Mouse (Mus musculus) olfactory bulb, adult 2 months (tissue): ENCODE measurements around the gene Ninj2. TPM values are rescaled to one million over a fixed set of nuclear protein-coding genes. Genes with fewer than 3 reads are reported as not detected.
A peak's percentile ranks its signal among the peaks of the same experiment; 100 is the strongest.

ENCODE experiments used
- H3K27ac ChIP-seq: fragments of 200-500 bp; 2 replicates; pipeline ENCODE4 v1.5.1; 2012; ENCODE audit warnings: low read depth, low read length; ENCODE audit not compliant: insufficient read depth
- H3K4me1 ChIP-seq: fragments of 200-500 bp; 2 replicates; pipeline ENCODE4 v1.6.1; 2012; ENCODE audit warnings: low read length; ENCODE audit not compliant: control insufficient read depth, insufficient read depth
- H3K4me3 ChIP-seq: fragments of 200-500 bp; 2 replicates; pipeline ENCODE4 v1.5.1; 2012; ENCODE audit warnings: mild to moderate bottlenecking, low read depth, low read length, moderate library complexity; ENCODE audit not compliant: insufficient read depth
- CTCF ChIP-seq: fragments of 200-500 bp; IDR thresholded peaks from 2 replicates; pipeline ENCODE4 v1.5.1; 2012; ENCODE audit warnings: low read depth, mild to moderate bottlenecking, low read length, moderate library complexity; ENCODE audit not compliant: insufficient read depth
- POLR2A ChIP-seq: fragments of 200-500 bp; IDR thresholded peaks from 2 replicates; pipeline ENCODE4 v1.6.1; 2012; ENCODE audit warnings: mild to moderate bottlenecking, low read depth, low read length, moderate library complexity; ENCODE audit not compliant: insufficient read depth
- WGBS: fragments of 180-500 bp; shearing (Covaris S2); methylation state at CpG from one replicate; pipeline ENCODE4 v1.1.7; 2018; 5-methylcytosine and 5-hydroxymethylcytosine counted together
- polyA plus RNA-seq: library from polyadenylated mRNA; stranded (reverse); fragments of >200 nt; gene quantifications from 2 replicates; pipeline ENCODE4 v1.2.4, GENCODE M21; 2012; ENCODE audit warnings: low replicate concordance; ENCODE audit not compliant: missing spikeins, insufficient read depth, insufficient read length

Ninj2 gene
- polyA plus RNA-seq, 1 experiment, result not detected

GRCm38 (mm10) chr6:120191396-120192170, 98.4 kb downstream of the Ninj2 start:
- TF ChIP-seq POLR2A (no peak), CTCF (no peak)
- no peak overlapping the region for H3K4me3 ChIP-seq
- H3K27ac ChIP-seq, result no peak overlapping the region
- peaks cover 27% of the 10 kb centered on the region for H3K4me1 ChIP-seq
- WGBS, result 82% methylated on average over 7 of the region's 7 CpGs

DNA sequence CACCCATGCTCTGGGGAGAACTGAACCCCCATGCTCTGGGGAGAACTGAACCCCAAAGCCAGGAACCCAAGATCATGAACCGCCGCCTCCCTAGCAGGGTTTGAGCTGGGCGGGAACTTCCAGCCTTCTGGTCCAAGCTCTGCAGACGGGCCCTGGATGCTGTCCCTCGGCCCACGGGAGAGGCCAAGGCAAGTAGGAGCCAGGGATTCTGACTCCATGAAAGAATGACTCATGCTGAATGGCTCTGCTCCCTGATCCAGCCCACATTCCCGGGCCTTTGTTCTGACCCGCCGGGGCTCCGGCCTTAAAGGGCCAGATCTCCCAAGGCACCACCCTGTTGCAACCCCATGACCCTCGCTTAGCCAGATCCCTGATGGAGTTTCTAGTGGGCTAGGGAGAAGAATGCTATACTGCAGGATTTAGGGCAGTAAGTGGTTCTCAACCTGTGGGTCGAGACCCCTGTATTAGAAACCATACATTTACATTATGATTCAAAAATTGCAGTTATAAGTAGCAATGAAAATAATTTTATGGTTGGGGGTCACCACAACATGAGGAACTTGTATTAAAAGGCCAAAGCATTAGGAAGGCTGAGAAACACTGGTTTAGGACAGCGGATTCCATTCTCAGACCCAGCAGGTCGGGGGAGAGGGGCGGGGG, 99.2 kb downstream of the Ninj2 start:
- Histone ChIP-seq H3K4me1 (peaks cover 27% of the 10 kb centered on the region), H3K4me3 (no peak overlapping the region), H3K27ac (no peak overlapping the region)
- 43% methylated on average over 15 of the region's 15 CpGs for WGBS
- TF ChIP-seq POLR2A, result no peak
- no peak for TF ChIP-seq CTCF

- WGBS, result 18% methylated on average over 5 of the region's 5 CpGs
- no peak overlapping the region for H3K4me3 ChIP-seq
- TF ChIP-seq CTCF (peak; percentile 76), POLR2A (no peak)
- H3K27ac ChIP-seq, result no peak overlapping the region
- peaks cover 20% of the 10 kb centered on the region for H3K4me1 ChIP-seq
Measured at GRCm38 (mm10) chr6:120193174-120193573, 100.0 kb downstream of the Ninj2 start.

- Histone ChIP-seq H3K4me1 (peaks cover 14% of the 10 kb centered on the region), H3K27ac (no peak overlapping the region), H3K4me3 (no peak overlapping the region)
- WGBS, result 86% methylated on average over 1 of the region's 1 CpGs
- TF ChIP-seq CTCF (no peak), POLR2A (no peak)
Measured at GRCm38 (mm10) chr6:120193793-120194192, 100.6 kb downstream of the Ninj2 start.

DNA sequence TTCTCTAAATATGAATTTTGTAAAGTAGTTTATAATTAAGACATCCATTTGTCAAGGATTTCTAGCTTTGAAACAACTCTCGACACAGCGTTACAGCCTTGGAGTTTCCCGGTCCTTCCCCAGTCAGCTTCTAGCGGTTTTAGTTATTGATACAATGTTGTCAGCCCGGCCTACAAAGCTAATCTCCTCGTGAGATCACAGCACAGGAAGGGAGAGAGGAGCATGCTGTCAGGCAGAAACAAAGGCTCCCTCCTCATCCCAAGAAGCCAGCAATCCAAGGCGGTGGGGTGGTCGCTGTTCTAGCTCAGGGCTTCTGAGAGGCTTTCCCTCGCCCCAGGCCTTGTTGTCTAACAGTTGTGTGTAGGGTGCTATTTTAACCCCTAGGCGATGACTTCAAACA, 101.2 kb downstream of the Ninj2 start:
- no peak overlapping the region for H3K27ac ChIP-seq
- peaks cover 14% of the 10 kb centered on the region for H3K4me1 ChIP-seq
- TF ChIP-seq POLR2A (no peak), CTCF (no peak)
- H3K4me3 ChIP-seq, result no peak overlapping the region
- WGBS, result 68% methylated on average over 10 of the region's 10 CpGs

GRCm38 (mm10) chr6:120194963-120195362, 101.8 kb downstream of the Ninj2 start:
- WGBS, result 57% methylated on average over 7 of the region's 7 CpGs
- Histone ChIP-seq H3K4me1 (peaks cover 14% of the 10 kb centered on the region), H3K4me3 (no peak overlapping the region), H3K27ac (no peak overlapping the region)
- TF ChIP-seq CTCF (no peak), POLR2A (no peak)

- WGBS, result 36% methylated on average over 2 of the region's 2 CpGs
Measured at GRCm38 (mm10) chr6:120196837-120197236, 103.7 kb downstream of the Ninj2 start.

DNA sequence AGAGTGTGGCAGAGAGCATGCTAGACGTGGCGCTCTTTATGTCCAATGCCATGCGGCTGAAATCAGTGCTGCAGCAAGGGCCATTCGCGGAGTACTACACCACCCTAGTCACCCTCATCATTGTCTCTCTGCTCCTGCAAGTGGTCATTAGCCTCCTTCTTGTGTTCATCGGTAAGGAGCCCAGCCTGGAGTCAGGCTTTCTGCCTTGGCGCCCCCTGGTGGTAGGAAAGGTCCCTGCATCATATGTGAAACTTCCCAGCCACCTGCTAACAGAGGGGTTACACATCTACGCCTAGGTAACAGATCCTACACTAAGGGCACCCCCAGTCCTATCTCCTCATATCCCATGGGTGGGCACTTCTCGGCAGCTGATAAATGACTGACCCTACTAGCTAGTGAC, 104.8 kb downstream of the Ninj2 start:
- Histone ChIP-seq H3K4me3 (no peak overlapping the region), H3K4me1 (0 out of 2 replicates have a peak, but pooled peaks cover 5% of the 10 kb centered on the region), H3K27ac (no peak overlapping the region)
- 33% methylated on average over 9 of the region's 9 CpGs for WGBS
- TF ChIP-seq CTCF (peak; percentile 86), POLR2A (no peak)

More at GRCm38 (mm10) chr6:120196837-120197236, 103.7 kb downstream of the Ninj2 start:
- no peak for TF ChIP-seq POLR2A
- H3K27ac ChIP-seq, result no peak overlapping the region
- no peak overlapping the region for H3K4me3 ChIP-seq
- H3K4me1 ChIP-seq, result peaks cover 6% of the 10 kb centered on the region; the same call in 1 of the 2 replicates

DNA sequence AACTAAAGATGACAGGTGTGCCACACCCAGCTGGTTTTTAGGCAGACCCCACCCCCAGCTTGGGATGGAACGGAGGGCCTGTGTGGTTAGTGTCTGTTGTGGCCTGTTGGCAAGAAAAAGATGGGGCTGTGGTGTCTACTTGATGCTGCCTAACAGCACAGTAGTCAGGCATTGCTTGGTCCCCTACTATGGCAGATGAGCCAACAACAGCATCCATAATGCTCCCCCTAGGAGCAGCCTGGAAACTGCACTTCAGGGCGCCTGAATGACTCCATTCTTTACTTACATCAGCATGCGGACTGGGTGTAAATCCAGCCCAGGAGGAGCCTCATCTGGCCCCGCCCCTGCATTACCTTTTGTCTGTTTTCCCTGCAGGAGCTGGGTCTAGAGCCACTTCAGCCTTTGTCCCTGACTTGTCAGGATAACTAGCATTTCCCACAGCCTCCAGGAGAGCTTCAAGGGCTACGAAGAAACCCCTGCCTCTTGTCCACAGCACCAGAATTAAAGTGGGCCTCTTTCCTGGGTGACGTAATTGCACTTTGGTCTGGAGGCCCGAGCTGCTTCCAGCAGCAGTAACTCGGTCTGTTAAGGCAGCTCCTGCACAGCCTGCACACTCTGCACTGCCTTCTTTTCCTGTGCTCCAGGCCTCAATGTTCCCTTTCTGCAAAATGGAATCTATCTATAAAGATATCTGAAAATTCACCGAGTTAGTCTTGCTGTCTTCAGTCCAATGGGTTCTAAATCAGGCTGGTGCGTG, 106.7 kb downstream of the Ninj2 start:
- Histone ChIP-seq H3K27ac (no peak overlapping the region), H3K4me1 (0 out of 2 replicates have a peak, but pooled peaks cover 5% of the 10 kb centered on the region), H3K4me3 (no peak overlapping the region)
- WGBS, result 68% methylated on average over 10 of the region's 10 CpGs
- TF ChIP-seq POLR2A (no peak), CTCF (no peak)
